Mouse (Mus musculus) intestine, postnatal 0 days (tissue): ENCODE measurements at regions not wholly inside any gene's neighbourhood (a gene's known extent, or its start where the extent isn't known, plus 50 kb on each side); places are given as distances from the start of the nearest gene placed in this dataset.

Experiments used
- ATAC-seq: fragments of 200-750 bp; cut with Nextera tagmentation; 2 replicates; pipeline ENCODE4 v1.8.0; 2017; ENCODE audit warnings: mild to moderate bottlenecking, moderate TSS enrichment, moderate library complexity
- H3K27ac ChIP-seq: fragments of 300-500 bp; sonication (generic); 2 replicates; pipeline ENCODE4 v1.5.1; 2014; ENCODE audit warnings: mild to moderate bottlenecking, low read depth, low read length, moderate library complexity
- H3K27me3 ChIP-seq: fragments of 300-500 bp; sonication (generic); replicated peaks from 2 replicates; pipeline ENCODE4 v1.6.1; 2014; ENCODE audit warnings: low read length, mixed read lengths; ENCODE audit not compliant: control insufficient read depth, insufficient read depth
- H3K36me3 ChIP-seq: fragments of 300-500 bp; sonication (generic); 2 replicates; pipeline ENCODE4 v1.6.1; 2014; ENCODE audit warnings: mild to moderate bottlenecking, moderate library complexity; ENCODE audit not compliant: control insufficient read depth, insufficient read depth
- H3K4me1 ChIP-seq: fragments of 300-500 bp; sonication (generic); replicated peaks from 2 replicates; pipeline ENCODE4 v1.6.1; 2014; ENCODE audit warnings: antibody characterized with exemption, low read length, mixed read lengths; ENCODE audit not compliant: control insufficient read depth, insufficient read depth
- H3K4me2 ChIP-seq: fragments of 300-500 bp; sonication (generic); replicated peaks from 2 replicates; pipeline ENCODE4 v1.6.1; 2014; ENCODE audit warnings: low read depth, mild to moderate bottlenecking, moderate library complexity
- H3K4me3 ChIP-seq: fragments of 300-500 bp; sonication (generic); 2 replicates; pipeline ENCODE4 v1.5.1; 2014; ENCODE audit warnings: low read depth, low read length
- H3K9ac ChIP-seq: fragments of 300-500 bp; sonication (generic); 2 replicates; pipeline ENCODE4 v1.6.1; 2014; ENCODE audit warnings: mild to moderate bottlenecking, low read depth, low read length
- H3K9me3 ChIP-seq: fragments of 300-500 bp; sonication (generic); 2 replicates; pipeline ENCODE4 v1.6.1; 2016; ENCODE audit warnings: mixed run types; ENCODE audit not compliant: control insufficient read depth
- CTCF ChIP-seq: sonication (generic); IDR thresholded peaks from 2 replicates; pipeline ENCODE4 v1.5.1; 2016; ENCODE audit warnings: low read depth, mild to moderate bottlenecking, control low read depth, antibody characterized with exemption, moderate library complexity
- WGBS: fragments of 180-500 bp; shearing (Covaris S2); extraction: QIAGEN DNeasy Blood & Tissue Kit; methylation state at CpG from one replicate; pipeline ENCODE4 v1.1.7; 2014; 5-methylcytosine and 5-hydroxymethylcytosine counted together

DNA sequence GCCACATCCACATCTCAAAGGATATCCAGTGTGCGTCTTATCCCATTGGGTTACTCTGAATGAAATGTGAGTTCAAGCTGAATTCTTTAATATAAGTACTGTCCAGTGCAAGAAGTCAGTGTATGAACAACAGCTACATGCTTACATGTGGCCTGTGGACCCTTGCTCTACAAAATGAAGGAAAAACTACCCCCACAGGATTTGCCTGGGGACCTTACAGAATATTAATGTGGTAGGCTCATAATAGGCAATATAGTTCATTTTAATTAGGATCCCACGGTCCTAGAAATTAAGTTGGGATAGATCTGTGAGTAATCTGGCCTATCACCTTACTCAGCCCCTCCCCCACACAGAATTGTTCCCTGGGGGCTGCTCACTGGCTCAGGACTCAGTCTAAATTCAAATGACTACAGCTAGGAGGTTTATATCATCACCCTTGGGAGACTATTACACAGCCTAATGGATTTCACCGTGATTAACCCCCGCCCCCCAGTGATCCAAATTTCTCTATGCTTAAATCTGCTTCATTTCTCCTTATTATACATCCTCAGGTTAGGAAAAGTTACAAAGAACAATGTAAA, 145.4 kb upstream of the 1700025G04Rik start:
- TF ChIP-seq CTCF = no peak
- no peak for ATAC-seq
- Histone ChIP-seq H3K27me3 (no peaks in the 10 kb centered on the region), H3K4me3 (no peak overlapping the region), H3K4me1 (no peaks in the 10 kb centered on the region), H3K9ac (no peak overlapping the region), H3K27ac (no peak overlapping the region), H3K4me2 (no peak overlapping the region), H3K36me3 (no peaks in the 10 kb centered on the region), H3K9me3 (no peaks in the 10 kb centered on the region)
- 91% methylated on average over 4 of the region's 4 CpGs for WGBS

- no peaks in the 10 kb centered on the region for H3K27me3 ChIP-seq
- ATAC-seq = no peak
- no peak overlapping the region for H3K4me3 ChIP-seq
- no peak overlapping the region for H3K9ac ChIP-seq
- H3K4me1 ChIP-seq = no peaks in the 10 kb centered on the region
- H3K27ac ChIP-seq = no peak overlapping the region
- H3K9me3 ChIP-seq = no peaks in the 10 kb centered on the region
- no peak for TF ChIP-seq CTCF
- WGBS = 98% methylated on average over 2 of the region's 2 CpGs
- H3K4me2 ChIP-seq = no peak overlapping the region
- H3K36me3 ChIP-seq = no peaks in the 10 kb centered on the region
Measured at GRCm38 (mm10) chr1:152234716-152235115, 144.8 kb upstream of the 1700025G04Rik start.

DNA sequence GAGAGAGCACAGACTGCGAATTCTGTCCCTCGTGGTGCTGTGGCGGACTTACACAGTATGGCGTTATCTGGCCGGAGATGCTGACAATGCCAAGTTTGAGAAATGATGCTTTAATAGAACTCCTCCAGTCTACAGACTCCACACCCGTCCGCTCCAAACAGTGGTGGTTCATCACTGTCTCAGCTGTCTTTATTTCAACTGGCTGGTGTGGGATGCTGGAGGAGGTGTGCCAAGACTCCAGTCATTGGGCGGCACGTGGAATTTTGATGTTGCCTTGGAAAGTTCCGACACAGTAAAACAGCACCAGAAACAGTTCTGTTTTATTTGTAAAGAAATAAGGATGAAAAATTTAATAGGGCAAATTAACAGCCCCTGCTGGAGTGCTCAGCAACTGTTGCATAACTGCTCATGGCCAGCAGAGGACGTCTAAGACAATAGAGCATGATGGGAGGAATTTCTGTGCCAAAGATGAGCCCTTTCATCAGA, 141.8 kb upstream of the 1700025G04Rik start:
- Histone ChIP-seq H3K36me3 (no peaks in the 10 kb centered on the region), H3K4me3 (no peak overlapping the region), H3K4me1 (no peaks in the 10 kb centered on the region), H3K27ac (no peak overlapping the region), H3K27me3 (no peaks in the 10 kb centered on the region), H3K4me2 (no peak overlapping the region), H3K9ac (no peak overlapping the region), H3K9me3 (no peaks in the 10 kb centered on the region)
- peak; percentile 63 for TF ChIP-seq CTCF
- WGBS = 67% methylated on average over 11 of the region's 11 CpGs
- ATAC-seq = no peak

- H3K27me3 ChIP-seq = no peaks in the 10 kb centered on the region
- no peaks in the 10 kb centered on the region for H3K4me1 ChIP-seq
- H3K36me3 ChIP-seq = no peaks in the 10 kb centered on the region
- H3K27ac ChIP-seq = no peak overlapping the region
- no peak overlapping the region for H3K4me2 ChIP-seq
- 70% methylated on average over 2 of the region's 2 CpGs for WGBS
- H3K9me3 ChIP-seq = no peaks in the 10 kb centered on the region
- TF ChIP-seq CTCF = no peak
- H3K4me3 ChIP-seq = no peak overlapping the region
- no peak overlapping the region for H3K9ac ChIP-seq
- ATAC-seq = no peak
Measured at GRCm38 (mm10) chr1:152229709-152230108, 139.8 kb upstream of the 1700025G04Rik start.

GRCm38 (mm10) chr1:152226049-152226448, 136.1 kb upstream of the 1700025G04Rik start:
- no peak for ATAC-seq

DNA sequence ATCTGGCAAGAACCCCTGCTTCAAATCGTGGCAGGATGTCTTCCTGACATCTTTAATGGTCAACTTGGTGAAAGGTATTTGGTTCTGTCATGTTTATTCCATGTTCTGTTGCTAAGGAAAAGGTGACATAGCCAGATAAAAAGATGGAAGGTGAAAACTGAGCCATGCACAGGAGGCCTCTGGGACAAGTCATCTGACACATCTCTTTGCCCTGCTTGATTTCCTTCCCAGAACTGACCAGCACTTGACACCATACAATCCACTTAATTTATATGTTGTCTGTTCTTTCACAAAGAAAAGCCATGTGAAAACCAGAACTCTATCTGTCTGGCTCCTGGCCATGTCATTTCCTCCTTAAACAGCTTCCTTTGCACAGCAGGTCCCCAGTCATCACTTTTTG, 133.7 kb upstream of the 1700025G04Rik start:
- no peak for ATAC-seq
- Histone ChIP-seq H3K27me3 (no peaks in the 10 kb centered on the region), H3K27ac (no peak overlapping the region), H3K36me3 (no peaks in the 10 kb centered on the region), H3K4me2 (no peak overlapping the region), H3K4me1 (no peaks in the 10 kb centered on the region), H3K9me3 (no peaks in the 10 kb centered on the region), H3K4me3 (no peak overlapping the region), H3K9ac (no peak overlapping the region)
- no peak for TF ChIP-seq CTCF
- WGBS = 74% methylated on average over 1 of the region's 1 CpGs

More at GRCm38 (mm10) chr1:152226049-152226448, 136.1 kb upstream of the 1700025G04Rik start:
- 85% methylated on average over 3 of the region's 3 CpGs for WGBS
- Histone ChIP-seq H3K36me3 (no peaks in the 10 kb centered on the region), H3K4me2 (no peak overlapping the region), H3K4me1 (no peaks in the 10 kb centered on the region), H3K9ac (no peak overlapping the region), H3K4me3 (no peak overlapping the region), H3K27ac (no peak overlapping the region), H3K9me3 (no peaks in the 10 kb centered on the region), H3K27me3 (no peaks in the 10 kb centered on the region)
- TF ChIP-seq CTCF = no peak
